Mouse (Mus musculus) lung, embryonic 14.5 days (tissue): ENCODE measurements around the gene Mrtfb. TPM values are rescaled to one million over a fixed set of nuclear protein-coding genes. Genes with fewer than 3 reads are reported as not detected.
A peak's percentile ranks its signal among the peaks of the same experiment; 100 is the strongest.
"Not testable (repeated sequence)": the region's sequence is repeated elsewhere in the genome, so short reads cannot be mapped to it uniquely, and the experiment has no call there.

Experiments used
- ATAC-seq: fragments of 200-750 bp; cut with Nextera tagmentation; 2 replicates; pipeline ENCODE4 v1.8.0; 2017; ENCODE audit warnings: mild to moderate bottlenecking, moderate TSS enrichment, moderate library complexity; ENCODE audit not compliant: insufficient read depth
- DNase-seq: peaks from one replicate; pipeline ENCODE4 v3.0.0-alpha.2; 2015
- H3K27ac ChIP-seq: fragments of 300-500 bp; sonication (generic); 2 replicates; pipeline ENCODE4 v1.5.1; 2014; ENCODE audit warnings: low read depth, mild to moderate bottlenecking, moderate library complexity
- H3K27me3 ChIP-seq: fragments of 300-500 bp; sonication (generic); 2 replicates; pipeline ENCODE4 v1.6.1; 2014; ENCODE audit warnings: low read length, control low read depth; ENCODE audit not compliant: insufficient read depth
- H3K36me3 ChIP-seq: fragments of 300-500 bp; sonication (generic); 2 replicates; pipeline ENCODE4 v1.6.1; 2014; ENCODE audit warnings: control low read depth; ENCODE audit not compliant: insufficient read depth
- H3K4me1 ChIP-seq: fragments of 300-500 bp; sonication (generic); 2 replicates; pipeline ENCODE4 v1.6.1; 2014; ENCODE audit warnings: antibody characterized with exemption, control low read depth; ENCODE audit not compliant: insufficient read depth
- H3K4me2 ChIP-seq: fragments of 300-500 bp; sonication (generic); 2 replicates; pipeline ENCODE4 v1.6.1; 2014; ENCODE audit warnings: mild to moderate bottlenecking
- H3K4me3 ChIP-seq: fragments of 300-500 bp; sonication (generic); 2 replicates; pipeline ENCODE4 v1.5.1; 2014; ENCODE audit warnings: low read depth, low read length
- H3K9ac ChIP-seq: fragments of 300-500 bp; sonication (generic); 2 replicates; pipeline ENCODE4 v1.6.1; 2014
- H3K9me3 ChIP-seq: fragments of 300-500 bp; sonication (generic); 2 replicates; pipeline ENCODE4 v1.6.1; 2016; ENCODE audit warnings: low read depth, low read length, control low read depth
- CTCF ChIP-seq: IDR thresholded peaks from 2 replicates; pipeline ENCODE4 v1.5.1; 2016; ENCODE audit warnings: antibody characterized with exemption, low read depth
- WGBS: fragments of 180-500 bp; shearing (Covaris S2); extraction: QIAGEN DNeasy Blood & Tissue Kit; methylation state at CpG from one replicate; pipeline ENCODE4 v1.1.7; 2014; 5-methylcytosine and 5-hydroxymethylcytosine counted together
- polyA plus RNA-seq: library from polyadenylated mRNA; unstranded; fragments of >200 nt; fragmentation: Nextera tagmentation; extraction: Ambion mirVana; gene quantifications from 2 replicates; pipeline ENCODE4 v1.2.1, GENCODE M21; 2014

The Mrtfb gene
- polyA plus RNA-seq, 1 experiment from 2014 or later = 33.9 TPM

DNA sequence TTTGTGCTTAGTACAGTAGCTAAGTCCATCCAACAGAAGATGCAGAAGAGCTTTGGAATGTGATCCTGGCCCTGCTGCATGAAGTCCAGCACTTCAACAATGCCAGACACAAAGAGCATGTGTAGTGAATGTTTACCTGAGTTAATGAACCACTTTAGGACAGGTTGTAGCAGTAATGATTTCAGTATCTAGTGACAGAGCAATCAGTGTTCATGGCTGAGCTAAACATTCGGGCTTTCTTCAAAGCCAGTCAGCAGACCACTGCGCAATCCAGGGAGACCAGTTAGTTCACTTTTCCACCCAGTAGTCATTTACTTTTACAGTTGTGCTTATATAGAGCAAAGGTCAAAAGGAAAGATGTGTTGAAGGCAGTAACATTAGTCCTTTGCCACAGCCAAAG, 20.0 kb downstream of the Mrtfb start:
- no peak for TF ChIP-seq CTCF
- no peaks in the 10 kb centered on the region for H3K36me3 ChIP-seq
- H3K27me3 ChIP-seq = no peaks in the 10 kb centered on the region
- H3K4me3 ChIP-seq = no peak overlapping the region
- no peaks in the 10 kb centered on the region for H3K4me1 ChIP-seq
- ATAC-seq (peak; percentile 49; the same call in 1 of the 2 replicates), DNase-seq (peak; percentile 44)
- H3K27ac ChIP-seq = no peak overlapping the region
- H3K9me3 ChIP-seq = no peaks in the 10 kb centered on the region
- WGBS = 47% methylated on average over 2 of the region's 2 CpGs
- H3K9ac ChIP-seq = no peak overlapping the region
- H3K4me2 ChIP-seq = no peak overlapping the region

DNA sequence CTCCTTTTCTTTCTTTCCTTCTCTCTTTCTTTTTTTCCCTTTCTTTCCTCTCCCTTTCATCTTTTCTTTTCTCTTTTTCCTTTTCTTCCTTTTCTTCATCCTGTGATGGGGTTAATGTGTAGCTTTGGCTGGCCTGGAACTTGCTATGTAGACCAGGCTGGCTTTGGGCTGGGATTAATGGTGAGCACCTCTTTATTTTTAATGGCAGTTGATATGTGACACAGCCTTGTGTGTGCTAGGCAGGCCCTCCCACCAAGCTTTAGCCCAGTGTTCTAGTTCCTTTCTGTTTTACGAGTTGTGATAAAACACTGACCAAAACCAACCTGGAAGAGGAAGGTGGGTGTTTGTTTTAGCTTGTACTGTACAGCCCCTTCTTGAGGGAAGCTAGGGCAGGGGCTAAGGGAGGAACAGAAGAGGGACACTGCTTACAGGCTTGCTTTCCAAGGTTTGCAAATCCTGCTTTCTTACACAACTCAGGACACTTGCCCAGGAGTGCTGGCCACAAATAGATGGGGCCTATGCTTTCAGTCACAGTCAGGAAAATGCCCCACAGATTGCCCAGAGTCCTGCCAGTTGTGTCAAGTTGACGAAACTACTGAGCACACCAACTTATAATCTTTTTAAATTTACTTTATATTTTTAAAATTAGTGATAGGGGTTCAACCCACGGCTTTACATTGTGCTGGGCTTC, 20.6 kb downstream of the Mrtfb start:
- DNase-seq = no peak
- Histone ChIP-seq H3K4me1 (no peaks in the 10 kb centered on the region), H3K9me3 (no peaks in the 10 kb centered on the region), H3K27me3 (no peaks in the 10 kb centered on the region), H3K4me2 (no peak overlapping the region), H3K9ac (no peak overlapping the region), H3K27ac (no peak overlapping the region), H3K4me3 (no peak overlapping the region), H3K36me3 (no peaks in the 10 kb centered on the region)
- no peak for ATAC-seq
- WGBS = 74% methylated on average over 3 of the region's 3 CpGs
- no peak for TF ChIP-seq CTCF

- not testable (repeated sequence) for H3K4me2 ChIP-seq, H3K4me1 ChIP-seq, ATAC-seq, H3K27ac ChIP-seq, H3K9ac ChIP-seq, H3K36me3 ChIP-seq, H3K27me3 ChIP-seq, DNase-seq, H3K4me3 ChIP-seq, H3K9me3 ChIP-seq
Observed at GRCm38 (mm10) chr16:13286425-13286824, 30.1 kb downstream of the Mrtfb start.

DNA sequence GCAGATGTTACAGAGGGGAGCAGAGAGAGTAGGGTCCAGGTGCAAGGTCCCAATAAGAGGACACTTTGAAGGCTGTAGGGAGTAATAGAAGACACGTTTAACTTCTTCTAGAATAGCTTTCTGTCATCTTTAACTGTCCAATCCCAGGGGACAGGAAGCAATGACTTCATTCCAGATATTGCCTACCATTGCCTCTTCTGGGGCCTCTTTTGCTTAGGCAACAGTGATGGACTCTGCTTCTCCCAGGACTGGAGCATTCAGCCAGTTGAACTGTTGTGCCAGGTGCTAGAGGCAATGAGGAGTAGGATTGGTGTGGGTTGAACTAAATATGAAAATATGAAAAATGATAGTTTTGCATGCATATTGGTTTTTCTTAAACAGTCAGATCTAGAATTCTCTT, 41.6 kb downstream of the Mrtfb start:
- TF ChIP-seq CTCF = no peak
- Histone ChIP-seq H3K4me1 (no peaks in the 10 kb centered on the region), H3K4me3 (no peak overlapping the region), H3K4me2 (no peak overlapping the region), H3K27me3 (no peaks in the 10 kb centered on the region), H3K27ac (no peak overlapping the region), H3K9ac (no peak overlapping the region), H3K36me3 (no peaks in the 10 kb centered on the region), H3K9me3 (no peaks in the 10 kb centered on the region)
- DNase-seq (no peak), ATAC-seq (no peak)
- 38% methylated on average over 1 of the region's 1 CpGs for WGBS

GRCm38 (mm10) chr16:13298991-13299390, 42.7 kb downstream of the Mrtfb start:
- H3K9me3 ChIP-seq = no peaks in the 10 kb centered on the region
- H3K27ac ChIP-seq = no peak overlapping the region
- H3K9ac ChIP-seq = no peak overlapping the region
- WGBS = 67% methylated on average over 2 of the region's 2 CpGs
- H3K4me3 ChIP-seq = no peak overlapping the region
- no peak for TF ChIP-seq CTCF
- no peak overlapping the region for H3K4me2 ChIP-seq
- no peaks in the 10 kb centered on the region for H3K27me3 ChIP-seq
- H3K36me3 ChIP-seq = no peaks in the 10 kb centered on the region
- ATAC-seq = no peak
- H3K4me1 ChIP-seq = no peaks in the 10 kb centered on the region
- DNase-seq = no peak

DNA sequence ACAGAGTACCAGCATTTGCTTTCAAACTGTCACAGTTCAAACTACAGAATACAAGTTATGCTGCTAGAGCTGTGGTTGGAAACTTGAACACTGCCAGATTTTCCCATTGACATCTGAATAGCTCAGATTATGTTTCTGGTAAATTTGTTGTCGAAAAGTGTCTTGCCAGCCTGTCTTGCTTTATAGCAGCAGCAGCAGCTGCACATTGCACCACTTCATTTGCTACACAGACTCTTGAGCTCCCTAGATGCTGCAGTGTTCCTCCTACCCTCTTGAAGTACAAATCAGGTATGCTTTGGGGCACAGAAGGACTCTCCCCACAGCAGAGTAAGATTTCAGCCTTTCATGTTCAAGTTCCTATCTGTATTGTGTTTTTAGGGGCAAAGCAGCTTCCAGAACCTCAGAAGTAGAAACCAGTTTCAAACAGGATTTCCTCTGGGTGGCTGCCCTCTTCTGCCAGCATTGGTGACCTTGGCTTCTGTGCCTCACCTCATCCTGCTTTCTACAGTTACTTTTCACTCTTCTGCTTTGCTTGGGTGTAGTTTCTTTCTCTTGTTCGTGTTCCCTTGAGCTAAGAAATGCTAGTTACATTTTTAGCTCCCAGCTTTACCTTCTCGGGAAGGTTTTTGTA, 49.9 kb downstream of the Mrtfb start:
- no peak for TF ChIP-seq CTCF
- Histone ChIP-seq H3K4me2 (no peak overlapping the region), H3K36me3 (no peaks in the 10 kb centered on the region), H3K4me3 (no peak overlapping the region), H3K27ac (no peak overlapping the region), H3K9ac (no peak overlapping the region), H3K4me1 (no peaks in the 10 kb centered on the region), H3K27me3 (no peaks in the 10 kb centered on the region), H3K9me3 (no peaks in the 10 kb centered on the region)
- ATAC-seq (no peak), DNase-seq (no peak)
- WGBS = 81% methylated on average over 3 of the region's 3 CpGs

DNA sequence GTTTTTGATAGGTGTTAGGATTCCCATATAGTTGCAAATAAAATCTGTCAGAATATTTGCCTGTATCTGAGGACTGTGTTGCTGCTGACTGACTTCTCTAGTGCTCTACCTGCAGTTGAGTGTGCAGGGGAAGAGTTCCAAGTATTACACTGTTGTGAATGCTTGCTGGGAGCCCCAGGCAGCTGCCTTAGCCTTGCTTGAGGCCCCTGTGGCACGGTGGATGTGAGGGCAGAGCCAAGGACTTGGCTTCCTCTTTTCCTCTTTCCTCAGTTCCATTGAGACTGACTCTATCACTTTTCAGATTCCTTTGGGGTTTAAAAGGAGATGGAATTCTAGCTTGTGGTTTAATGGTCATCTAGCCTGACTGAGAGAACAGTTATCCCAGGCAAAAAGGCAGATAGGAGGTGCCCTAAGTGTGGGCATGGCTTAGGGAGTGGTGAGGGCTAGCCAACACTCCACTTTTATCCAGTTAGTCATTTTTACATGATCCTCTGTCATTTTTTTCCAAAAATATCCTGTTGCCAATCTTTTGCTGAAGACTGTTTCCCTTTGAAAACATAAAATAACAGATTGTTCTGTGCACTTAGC, 53.9 kb downstream of the Mrtfb start:
- H3K4me2 ChIP-seq = no peak overlapping the region
- no peaks in the 10 kb centered on the region for H3K36me3 ChIP-seq
- no peak for TF ChIP-seq CTCF
- ATAC-seq = no peak
- H3K4me3 ChIP-seq = no peak overlapping the region
- H3K27ac ChIP-seq = no peak overlapping the region
- H3K4me1 ChIP-seq = no peaks in the 10 kb centered on the region
- H3K9ac ChIP-seq = no peak overlapping the region
- no peaks in the 10 kb centered on the region for H3K27me3 ChIP-seq
- no peak for DNase-seq
- H3K9me3 ChIP-seq = no peaks in the 10 kb centered on the region
- 80% methylated on average over 1 of the region's 1 CpGs for WGBS
